Mouse (Mus musculus) duodenum, adult 2 months (tissue): ENCODE data around the gene Nup98. TPM values are rescaled to one million over a fixed set of nuclear protein-coding genes. Genes with fewer than 3 reads are reported as not detected.

ENCODE experiments used
- polyA plus RNA-seq: library from polyadenylated mRNA; depleted of rRNA; stranded (reverse); fragments of >200 nt; gene quantifications from 2 replicates; pipeline ENCODE4 v1.2.3, GENCODE M21; 2012; ENCODE audit warnings: low replicate concordance; rRNA removed

Gene Nup98
- 7.0 and 8.0 TPM in 2 replicates for polyA plus RNA-seq

DNA sequence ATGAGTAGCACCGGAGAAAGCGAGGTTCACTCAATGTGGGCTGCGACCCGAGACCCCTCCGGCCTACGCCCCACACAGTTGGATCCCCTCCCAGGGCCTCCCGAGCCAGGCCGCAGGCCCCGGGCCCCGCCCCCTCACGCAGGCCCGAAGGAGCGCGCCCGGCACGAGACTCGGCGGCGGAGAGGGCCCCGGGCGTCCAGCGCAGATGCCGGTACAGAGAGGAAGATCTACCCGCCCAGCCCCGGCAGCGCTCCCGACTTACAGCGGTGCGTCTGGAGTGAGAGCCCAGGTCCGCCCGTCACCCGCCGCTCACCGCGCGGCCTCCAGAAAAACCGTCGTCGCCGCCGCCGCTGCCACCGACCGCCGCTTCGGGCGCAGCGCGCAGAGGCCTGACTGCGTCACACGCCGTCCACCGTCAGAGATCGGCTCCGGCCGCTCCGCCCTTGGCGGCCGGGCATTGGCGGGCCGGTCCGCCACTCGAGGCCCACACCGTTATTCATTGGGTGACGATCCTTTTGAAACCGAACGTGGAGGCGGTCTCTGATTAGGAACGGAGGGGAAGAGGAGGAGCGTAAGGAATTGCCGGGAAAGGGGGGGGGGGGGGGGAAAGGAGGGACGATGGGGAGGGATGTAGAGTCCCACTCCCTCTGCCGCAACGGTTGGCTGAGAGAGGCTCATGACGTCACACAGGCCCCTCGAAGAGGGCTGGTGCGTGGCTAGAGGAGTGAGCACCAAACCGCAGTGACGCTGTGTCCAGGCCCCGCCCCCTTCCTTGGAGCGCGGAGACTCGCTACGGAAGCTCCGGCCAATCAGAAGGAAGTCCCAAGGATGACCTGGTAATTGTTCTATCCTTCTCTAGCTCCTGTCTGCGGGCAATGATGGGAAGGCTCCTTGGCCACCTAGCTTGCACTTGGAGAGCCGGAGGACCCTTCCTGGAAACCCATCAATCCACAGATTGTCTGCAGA, at the start of gene Nup98, which contains the start of gene Pgap2:
Gene Nup98, minus strand, starts transcription at position 421 of the 966 bp plus-strand sequence.
Gene Pgap2, plus strand, starts transcription at position 453 of the 966 bp plus-strand sequence.

DNA sequence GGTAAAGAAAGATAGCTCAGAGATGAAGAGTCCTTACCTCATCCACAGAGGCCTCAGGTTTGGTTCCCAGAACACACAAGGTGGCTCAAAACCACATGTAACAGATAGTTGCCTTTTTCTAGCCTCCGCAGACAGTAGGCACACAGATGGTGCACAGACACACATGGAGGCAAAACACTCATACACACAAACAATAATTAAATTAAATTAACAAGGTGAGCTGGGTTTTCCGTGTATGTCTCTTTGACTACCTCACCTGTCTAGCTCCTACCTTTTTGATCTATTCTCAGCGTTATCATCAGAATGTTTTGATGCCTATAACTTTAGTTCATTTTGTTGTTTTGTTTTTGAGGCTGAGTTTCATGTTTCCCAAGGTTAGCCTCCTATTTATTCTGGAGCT, 46.0 kb upstream of the Nup98 start, which contains the start of gene Rhog:
Gene Rhog, minus strand, starts transcription at position 101 of the 400 bp plus-strand sequence.

DNA sequence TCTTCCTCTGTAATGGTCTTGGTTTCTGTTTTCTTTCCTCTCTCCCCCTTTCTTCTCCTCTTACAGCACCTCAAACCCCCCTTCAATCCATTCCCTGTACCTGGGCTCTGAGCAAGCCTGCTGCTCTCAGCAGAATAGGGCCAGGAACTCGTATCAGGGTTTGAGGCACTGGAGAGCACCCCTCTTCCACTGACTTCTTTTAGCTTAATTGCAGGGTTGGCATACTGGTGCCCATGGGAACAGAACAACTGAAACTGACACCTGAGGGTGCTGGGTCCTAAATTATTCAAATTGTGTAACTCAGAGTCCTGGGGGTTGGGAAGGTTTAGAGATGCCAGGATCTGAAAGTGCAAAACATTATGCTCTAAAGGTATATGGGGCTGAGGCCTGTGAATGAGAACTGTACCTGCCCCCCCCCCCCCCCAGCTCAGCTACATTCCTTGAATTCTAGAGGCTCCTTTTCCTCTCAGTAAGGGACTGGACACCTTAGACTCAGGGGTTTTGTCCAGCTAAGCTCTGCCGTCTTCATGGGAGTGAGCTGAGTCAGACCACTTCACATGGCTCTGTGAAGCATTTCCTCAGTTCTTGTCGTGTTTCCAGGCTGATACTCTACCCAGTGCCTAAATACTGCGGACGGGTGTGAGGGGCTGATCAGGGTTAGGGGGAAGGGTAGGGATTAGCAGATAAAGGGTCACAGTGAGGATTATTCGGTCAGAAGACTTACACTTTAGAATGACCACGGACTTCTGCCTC, 93.2 kb downstream of the Nup98 start, which contains the start of gene Chrna10:
Gene Chrna10, minus strand, starts transcription at position 250 of the 753 bp plus-strand sequence.

DNA sequence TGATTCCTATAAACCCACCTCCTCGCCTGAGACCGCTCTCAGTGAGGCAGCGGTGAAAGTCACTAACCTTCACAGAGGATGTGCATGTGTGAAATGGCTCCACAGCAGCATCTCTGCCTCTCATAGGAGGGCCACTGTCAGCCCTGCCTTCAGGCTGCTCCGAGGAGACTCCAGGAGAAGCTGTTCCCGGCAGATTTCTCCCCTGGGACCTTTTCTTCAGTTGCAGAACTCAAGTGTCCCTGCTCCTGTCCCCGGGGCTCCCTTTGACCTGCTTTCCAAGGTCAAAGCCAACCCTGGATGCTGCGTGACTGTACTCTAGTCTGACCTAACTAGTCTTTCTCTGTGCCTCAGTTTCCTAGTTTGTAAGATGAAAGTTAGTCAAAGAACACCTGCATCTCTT, 100.8 kb downstream of the Nup98 start, which contains the start of gene Art5:
Gene Art5, minus strand, starts transcription at position 319 of the 400 bp plus-strand sequence.

DNA sequence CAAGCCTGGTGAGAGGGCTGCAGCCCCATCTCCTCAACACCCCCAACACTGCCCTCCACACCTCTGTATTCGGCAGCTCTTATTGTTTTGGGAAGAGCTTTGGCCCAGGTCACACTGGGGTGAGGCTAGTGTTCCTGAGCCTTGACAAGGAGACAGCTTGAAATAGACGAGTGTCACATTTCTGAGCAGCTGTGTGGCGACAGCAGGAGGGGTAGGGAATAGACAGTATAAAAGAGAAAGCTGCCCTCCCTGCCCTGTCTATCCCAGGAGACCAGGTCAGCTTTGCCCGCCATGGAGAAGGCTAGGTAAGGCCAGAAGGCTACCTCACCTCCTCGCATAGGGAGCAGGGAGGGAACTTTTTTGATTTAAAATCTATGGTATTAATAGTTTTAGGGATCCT, 108.5 kb downstream of the Nup98 start, which contains the start of gene Art1:
Gene Art1, plus strand, starts transcription at position 257 of the 400 bp plus-strand sequence.

DNA sequence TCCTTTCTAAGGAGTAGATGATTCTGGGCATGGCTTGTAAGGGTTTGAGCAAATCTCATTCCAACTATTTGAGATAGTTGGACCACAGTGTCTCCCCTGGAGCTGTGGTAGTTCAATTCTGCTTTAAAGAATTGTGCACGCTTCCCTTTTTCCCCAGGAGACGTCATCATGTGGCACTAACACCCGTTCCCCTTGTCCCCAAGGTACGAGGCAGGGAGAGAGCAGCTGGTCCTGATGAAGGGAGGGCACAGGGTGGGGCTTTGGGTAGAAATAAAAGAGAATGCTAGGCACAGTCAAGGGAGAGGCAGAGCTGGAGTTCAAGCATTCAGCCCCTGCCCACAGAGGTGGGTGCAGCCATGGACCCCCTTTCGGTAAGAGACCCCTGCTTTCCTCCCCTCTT, 127.2 kb downstream of the Nup98 start, which contains the start of gene Trpc2:
Gene Trpc2, plus strand, starts transcription at position 301 of the 400 bp plus-strand sequence.

Other genes with a start within 250 kb of the Nup98 start
- 5.3 and 10.1 TPM in 2 replicates for gene Il18bp, start 191.5 kb downstream of the Nup98 start, polyA plus RNA-seq
- 20.9 and 36.7 TPM in 2 replicates for gene Rnf121, start 144.7 kb downstream of the Nup98 start, polyA plus RNA-seq
- gene Xndc1, start 144.7 kb downstream of the Nup98 start, polyA plus RNA-seq: 10.6 and 14.2 TPM in 2 replicates
- gene Xntrpc, start 144.5 kb downstream of the Nup98 start, polyA plus RNA-seq: 1.5 and 1.8 TPM in 2 replicates
- gene Trpc2, start 127.1 kb downstream of the Nup98 start, polyA plus RNA-seq: not detected in 2 replicates
- gene Art1, start 108.4 kb downstream of the Nup98 start, polyA plus RNA-seq: not detected in 2 replicates
- 0.63 and 0.87 TPM in 2 replicates for gene Art5, start 100.7 kb downstream of the Nup98 start, polyA plus RNA-seq
- gene Chrna10, start 93.3 kb downstream of the Nup98 start, polyA plus RNA-seq: 0.91 and 1.2 TPM in 2 replicates
- 47.8 and 110 TPM in 2 replicates for gene Pgap2, start within 50 bp of the Nup98 start, polyA plus RNA-seq
- 77.3 and 164 TPM in 2 replicates for gene Rhog, start 45.9 kb upstream of the Nup98 start, polyA plus RNA-seq
- 18.6 and 28.7 TPM in 2 replicates for gene Stim1, start 57.6 kb upstream of the Nup98 start, polyA plus RNA-seq
- 1.7 and 4.7 TPM in 2 replicates for gene Rrm1, start 231.5 kb upstream of the Nup98 start, polyA plus RNA-seq